Comparison of ENCODE assay signal across 8 mouse cellular contexts in the genomic region with DNA sequence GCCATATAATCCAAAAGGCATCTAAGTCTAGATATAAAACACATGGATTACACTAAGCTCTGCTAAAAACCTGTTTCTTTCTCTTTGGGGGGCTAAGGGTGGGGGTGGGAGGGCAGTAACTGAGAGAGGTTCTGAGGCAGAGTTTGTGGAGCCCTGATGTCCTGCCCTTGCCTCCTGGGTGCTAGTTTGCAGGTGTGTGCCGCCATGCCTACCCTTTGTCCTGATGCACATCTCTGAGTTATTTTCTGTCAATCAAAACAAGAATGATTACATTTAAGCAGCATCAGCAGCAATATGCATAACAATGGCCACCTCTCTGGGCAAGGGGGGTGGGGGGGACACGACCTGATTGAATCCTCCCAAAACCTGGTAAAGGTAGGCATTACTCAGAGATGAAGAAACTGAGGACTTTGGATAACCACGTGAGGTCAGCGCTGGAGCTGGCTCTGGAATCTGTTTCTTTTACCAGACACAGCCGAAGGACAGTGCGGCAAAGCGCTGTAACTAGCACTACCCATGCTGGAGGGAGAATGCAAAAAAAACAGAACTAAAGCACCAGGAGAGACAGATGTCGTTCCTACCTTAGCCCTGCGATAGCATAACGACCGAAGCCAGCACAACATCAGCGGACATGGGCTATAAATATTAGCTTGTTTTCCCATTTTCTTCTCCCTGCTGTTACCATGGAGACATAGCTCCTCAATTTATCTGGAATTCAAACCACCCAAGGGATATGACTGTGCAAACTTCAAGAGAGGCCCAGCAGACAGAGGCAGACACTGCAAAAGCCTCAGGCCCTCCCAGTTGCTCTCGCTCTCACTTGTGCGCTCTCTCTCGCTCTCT. TPM values are rescaled to one million over a fixed set of nuclear protein-coding genes. Genes with fewer than 3 reads are reported as not detected.
DNase-seq lines count a peak whose midpoint lies in the region; ATAC-seq lines count a peak whose summit lies in the region.

No protein-coding gene starts in this region.

- H3K9ac ChIP-seq in lung, embryonic 15.5 days, result no peak overlapping the region
- peak overlapping the region; percentile 55 for H3K9ac ChIP-seq in forebrain, embryonic 11.5 days (ENCODE audit: low read length)
- H3K9ac ChIP-seq in intestine, embryonic 14.5 days (ENCODE audit: low read length), result peak overlapping the region; percentile 11; the same call in 1 of the 2 replicates
- H3K9ac ChIP-seq in neural tube, embryonic 15.5 days (replicated peaks), result peak overlapping the region; percentile 23; the same call in 1 of the 2 replicates

- H3K27ac ChIP-seq in lung, embryonic 15.5 days, result no peak overlapping the region
- H3K27ac ChIP-seq in forebrain, embryonic 11.5 days (ENCODE audit: low read depth, low read length), result peak overlapping the region; percentile 82
- peak overlapping the region; percentile 22; the same call in 1 of the 2 replicates for H3K27ac ChIP-seq in intestine, embryonic 14.5 days (ENCODE audit: low read depth)
- peak overlapping the region; percentile 73 for H3K27ac ChIP-seq in neural tube, embryonic 15.5 days (replicated peaks)

- H3K9me3 ChIP-seq in lung, embryonic 15.5 days, result no peaks in the 10 kb centered on the region
- H3K9me3 ChIP-seq in forebrain, embryonic 11.5 days (ENCODE audit: control insufficient read depth, low read length), result no peaks in the 10 kb centered on the region
- H3K9me3 ChIP-seq in intestine, embryonic 14.5 days (ENCODE audit: control insufficient read depth, low read length), result no peaks in the 10 kb centered on the region
- H3K9me3 ChIP-seq in neural tube, embryonic 15.5 days (replicated peaks), result no peaks in the 10 kb centered on the region

- 0 out of 2 replicates have a peak overlapping the region, but pooled peaks have one; percentile 6 for H3K4me2 ChIP-seq in lung, embryonic 15.5 days
- H3K4me2 ChIP-seq in forebrain, embryonic 11.5 days (ENCODE audit: low read depth, low read length, severe bottlenecking), result no peak overlapping the region; the same call in 1 of the 2 replicates
- peak overlapping the region; percentile 28 for H3K4me2 ChIP-seq in intestine, embryonic 14.5 days (ENCODE audit: low read length)
- peak overlapping the region; percentile 44 for H3K4me2 ChIP-seq in neural tube, embryonic 15.5 days

- ATAC-seq in lung, embryonic 15.5 days (ENCODE audit: borderline replicate concordance, extremely low read depth, low FRiP score, low TSS enrichment), result no peak
- ATAC-seq in forebrain, embryonic 11.5 days (replicated peaks; ENCODE audit: low FRiP score), result peak; percentile 40
- peak; percentile 29; the same call in 1 of the 2 replicates for ATAC-seq in intestine, embryonic 14.5 days (replicated peaks; ENCODE audit: low FRiP score, low TSS enrichment, low read depth)
- peak; percentile 72 for ATAC-seq in neural tube, embryonic 15.5 days (ENCODE audit: low FRiP score)

- H3K36me3 ChIP-seq in lung, embryonic 15.5 days, result no peaks in the 10 kb centered on the region
- H3K36me3 ChIP-seq in forebrain, embryonic 11.5 days (ENCODE audit: control insufficient read depth, insufficient read depth, low read length), result no peaks in the 10 kb centered on the region
- H3K36me3 ChIP-seq in intestine, embryonic 14.5 days (ENCODE audit: control insufficient read depth, insufficient read depth, low read length), result no peaks in the 10 kb centered on the region
- no peaks in the 10 kb centered on the region for H3K36me3 ChIP-seq in neural tube, embryonic 15.5 days

- WGBS in lung, embryonic 15.5 days, result 33% methylated on average over 15 of the region's 15 CpGs
- WGBS in forebrain, embryonic 11.5 days, result 45% methylated on average over 15 of the region's 15 CpGs
- WGBS in intestine, embryonic 14.5 days, result 18% methylated on average over 15 of the region's 15 CpGs
- 9% methylated on average over 15 of the region's 15 CpGs for WGBS in neural tube, embryonic 15.5 days

- H3K27me3 ChIP-seq in lung, embryonic 15.5 days, result no peaks in the 10 kb centered on the region
- H3K27me3 ChIP-seq in forebrain, embryonic 11.5 days (ENCODE audit: control insufficient read depth, insufficient read depth, low read length), result no peaks in the 10 kb centered on the region
- H3K27me3 ChIP-seq in intestine, embryonic 14.5 days (replicated peaks; ENCODE audit: control insufficient read depth, insufficient read depth, low read length), result no peaks in the 10 kb centered on the region
- H3K27me3 ChIP-seq in neural tube, embryonic 15.5 days (replicated peaks), result no peaks in the 10 kb centered on the region

- DNase-seq in lung, postnatal 14 days, result no peak
- DNase-seq in forebrain, embryonic 11.5 days (ENCODE audit: low spot score), result no peak
- DNase-seq in intestine, embryonic 14.5 days (ENCODE audit: low spot score), result peak; percentile 61
- DNase-seq in thymus, postnatal 25 days, result no peak
- no peak for DNase-seq in ovary, postnatal 10 days (ENCODE audit: low spot score)
- no peak for DNase-seq in adrenal gland, postnatal 25 days

- no peak overlapping the region for H3K4me3 ChIP-seq in lung, embryonic 15.5 days
- H3K4me3 ChIP-seq in forebrain, embryonic 11.5 days (ENCODE audit: low read depth, low read length), result no peak overlapping the region
- H3K4me3 ChIP-seq in intestine, embryonic 14.5 days (ENCODE audit: low read depth, low read length), result no peak overlapping the region
- H3K4me3 ChIP-seq in neural tube, embryonic 15.5 days (replicated peaks), result no peak overlapping the region

- H3K4me1 ChIP-seq in lung, embryonic 15.5 days, result peaks cover 20% of the 10 kb centered on the region; the same call in 1 of the 2 replicates
- H3K4me1 ChIP-seq in forebrain, embryonic 11.5 days (replicated peaks; ENCODE audit: control insufficient read depth, insufficient read depth, low read length), result peaks cover 22% of the 10 kb centered on the region
- peaks cover 19% of the 10 kb centered on the region for H3K4me1 ChIP-seq in intestine, embryonic 14.5 days (replicated peaks; ENCODE audit: control insufficient read depth, insufficient read depth, low read length)
- peaks cover 29% of the 10 kb centered on the region for H3K4me1 ChIP-seq in neural tube, embryonic 15.5 days

RNA-seq across cellular contexts. Expression of a gene that starts 26.1 kb away (rescaled TPM):
- 117 and 124 TPM in 2 replicates for polyA plus RNA-seq in lung, embryonic 15.5 days (2015; fragmentation: Nextera tagmentation; extraction: Ambion mirVana)
- polyA plus RNA-seq in forebrain, embryonic 11.5 days (2014; fragmentation: Nextera tagmentation; extraction: Ambion mirVana), result 185 and 196 TPM in 2 replicates
- polyA plus RNA-seq in intestine, embryonic 14.5 days (2014; fragmentation: Nextera tagmentation; extraction: Ambion mirVana), result 129 and 148 TPM in 2 replicates
- 96.8 and 101 TPM in 2 replicates for polyA plus RNA-seq in neural tube, embryonic 15.5 days (2015; fragmentation: Nextera tagmentation; extraction: Ambion mirVana)
- total RNA-seq in adrenal gland, postnatal 25 days (2021), result 125 and 137 TPM in 2 replicates
